Mouse (Mus musculus): Measurements from ENCODE around the gene Adcy7. TPM values are rescaled to one million over a fixed set of nuclear protein-coding genes. Genes with fewer than 3 reads are reported as not detected.

Gene Adcy7
- polyA plus RNA-seq, 1 experiment = 7.7 TPM

DNA sequence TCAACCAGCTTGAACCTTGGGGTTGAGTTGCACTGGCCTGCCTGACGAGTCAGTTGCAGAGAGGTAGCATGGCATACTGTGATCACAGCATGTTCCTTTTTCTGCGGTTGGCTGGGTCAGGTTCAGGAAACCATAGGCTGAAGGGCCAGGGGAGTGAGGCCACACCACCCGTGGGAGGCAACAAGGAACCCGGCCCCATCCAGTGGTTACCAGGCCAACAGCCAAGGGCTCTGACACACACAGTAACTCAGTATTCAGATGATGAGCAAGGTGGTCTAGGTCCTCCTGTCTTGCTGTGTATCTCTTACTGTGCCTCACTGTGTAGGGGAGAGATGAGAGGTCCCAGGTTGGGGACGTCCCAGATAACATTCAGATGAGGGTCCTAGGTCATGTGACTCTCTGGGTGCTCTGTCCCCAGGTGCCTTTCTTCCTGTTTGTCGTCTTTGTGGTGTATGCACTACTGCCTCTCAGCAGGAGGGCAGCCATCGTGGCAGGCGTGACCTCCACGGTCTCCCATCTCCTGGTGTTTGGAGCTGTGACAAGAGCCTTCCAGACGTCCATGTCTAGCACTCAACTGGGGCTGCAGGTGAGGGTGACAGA is 37.2 kb downstream of the Adcy7 start:
- 63% methylated on average over 10 of the region's 10 CpGs for WGBS
- H3K4me1 ChIP-seq (ENCODE audit: control insufficient read depth, insufficient read depth, insufficient read length, low read length) = no peaks in the 10 kb centered on the region; the same call in 1 of the 2 replicates
- H3K36me3 ChIP-seq (ENCODE audit: control insufficient read depth, insufficient read depth, low read length) = no peaks in the 10 kb centered on the region
- no peak overlapping the region for H3K27ac ChIP-seq (ENCODE audit: insufficient read depth, low read depth, low read length)
- no peak overlapping the region for H3K4me3 ChIP-seq (ENCODE audit: low read depth, low read length)
- no peaks in the 10 kb centered on the region for H3K27me3 ChIP-seq (ENCODE audit: control insufficient read depth, insufficient read depth, low read length)
- TF ChIP-seq CTCF (IDR thresholded peaks at IDR 0.05; ENCODE audit: extremely low read depth, insufficient read length, insufficient replicate concordance, low read depth, low read length) (no peak), POLR2A (IDR thresholded peaks at IDR 0.05; ENCODE audit: low read depth, low read length) (no peak)

GRCm38 (mm10) chr8:88309881-88310280 is 37.7 kb downstream of the Adcy7 start:
- H3K4me3 ChIP-seq (ENCODE audit: low read depth, low read length) = no peak overlapping the region
- TF ChIP-seq CTCF (IDR thresholded peaks at IDR 0.05; ENCODE audit: extremely low read depth, insufficient read length, insufficient replicate concordance, low read depth, low read length) = no peak
- no peak for TF ChIP-seq POLR2A (IDR thresholded peaks at IDR 0.05; ENCODE audit: low read depth, low read length)
- no peaks in the 10 kb centered on the region; the same call in 1 of the 2 replicates for H3K4me1 ChIP-seq (ENCODE audit: control insufficient read depth, insufficient read depth, insufficient read length, low read length)
- WGBS = 80% methylated on average over 7 of the region's 7 CpGs
- no peaks in the 10 kb centered on the region for H3K36me3 ChIP-seq (ENCODE audit: control insufficient read depth, insufficient read depth, low read length)
- H3K27me3 ChIP-seq (ENCODE audit: control insufficient read depth, insufficient read depth, low read length) = no peaks in the 10 kb centered on the region
- no peak overlapping the region for H3K27ac ChIP-seq (ENCODE audit: insufficient read depth, low read depth, low read length)

GRCm38 (mm10) chr8:88310286-88310685 is 38.1 kb downstream of the Adcy7 start:
- no peak overlapping the region for H3K27ac ChIP-seq (ENCODE audit: insufficient read depth, low read depth, low read length)
- H3K4me1 ChIP-seq (ENCODE audit: control insufficient read depth, insufficient read depth, insufficient read length, low read length) = no peaks in the 10 kb centered on the region; the same call in 1 of the 2 replicates
- H3K27me3 ChIP-seq (ENCODE audit: control insufficient read depth, insufficient read depth, low read length) = no peaks in the 10 kb centered on the region
- H3K4me3 ChIP-seq (ENCODE audit: low read depth, low read length) = no peak overlapping the region
- WGBS = 85% methylated on average over 13 of the region's 13 CpGs
- TF ChIP-seq POLR2A (IDR thresholded peaks at IDR 0.05; ENCODE audit: low read depth, low read length) = no peak
- TF ChIP-seq CTCF (IDR thresholded peaks at IDR 0.05; ENCODE audit: extremely low read depth, insufficient read length, insufficient replicate concordance, low read depth, low read length) = no peak
- H3K36me3 ChIP-seq (ENCODE audit: control insufficient read depth, insufficient read depth, low read length) = no peaks in the 10 kb centered on the region

GRCm38 (mm10) chr8:88312966-88313365 is 40.8 kb downstream of the Adcy7 start:
- TF ChIP-seq POLR2A (IDR thresholded peaks at IDR 0.05; ENCODE audit: low read depth, low read length) (no peak), CTCF (IDR thresholded peaks at IDR 0.05; ENCODE audit: extremely low read depth, insufficient read length, insufficient replicate concordance, low read depth, low read length) (no peak)

GRCm38 (mm10) chr8:88313991-88314390 is 41.8 kb downstream of the Adcy7 start:
- 92% methylated on average over 12 of the region's 12 CpGs for WGBS
- Histone ChIP-seq H3K4me1 (ENCODE audit: control insufficient read depth, insufficient read depth, insufficient read length, low read length) (no peaks in the 10 kb centered on the region), H3K4me3 (ENCODE audit: low read depth, low read length) (no peak overlapping the region), H3K27ac (ENCODE audit: insufficient read depth, low read depth, low read length) (no peak overlapping the region), H3K27me3 (ENCODE audit: control insufficient read depth, insufficient read depth, low read length) (no peaks in the 10 kb centered on the region), H3K36me3 (ENCODE audit: control insufficient read depth, insufficient read depth, low read length) (no peaks in the 10 kb centered on the region)
- TF ChIP-seq POLR2A (IDR thresholded peaks at IDR 0.05; ENCODE audit: low read depth, low read length) (no peak), CTCF (IDR thresholded peaks at IDR 0.05; ENCODE audit: extremely low read depth, insufficient read length, insufficient replicate concordance, low read depth, low read length) (no peak)

More at GRCm38 (mm10) chr8:88312966-88313365, 40.8 kb downstream of the Adcy7 start:
- Histone ChIP-seq H3K4me3 (ENCODE audit: low read depth, low read length) (no peak overlapping the region), H3K36me3 (ENCODE audit: control insufficient read depth, insufficient read depth, low read length) (no peaks in the 10 kb centered on the region), H3K27ac (ENCODE audit: insufficient read depth, low read depth, low read length) (no peak overlapping the region), H3K27me3 (ENCODE audit: control insufficient read depth, insufficient read depth, low read length) (no peaks in the 10 kb centered on the region), H3K4me1 (ENCODE audit: control insufficient read depth, insufficient read depth, insufficient read length, low read length) (no peaks in the 10 kb centered on the region)
- 65% methylated on average over 8 of the region's 8 CpGs for WGBS

DNA sequence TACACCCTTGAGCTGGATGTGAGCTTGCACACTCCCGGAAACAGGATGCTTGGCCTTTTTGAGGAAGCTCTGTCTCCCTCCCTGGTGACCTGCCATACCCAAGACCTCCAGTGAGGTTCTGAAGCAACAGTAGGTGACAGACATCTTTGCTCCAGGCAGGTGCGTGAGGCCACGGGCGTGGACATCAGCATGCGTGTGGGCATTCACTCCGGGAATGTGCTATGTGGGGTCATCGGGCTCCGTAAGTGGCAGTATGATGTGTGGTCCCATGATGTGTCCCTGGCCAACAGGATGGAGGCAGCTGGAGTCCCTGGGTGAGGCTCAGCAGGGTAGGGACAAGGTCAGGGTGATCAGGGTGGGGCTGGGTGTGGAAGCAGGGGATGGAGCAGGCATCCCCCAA is 43.1 kb downstream of the Adcy7 start:
- 89% methylated on average over 8 of the region's 8 CpGs for WGBS
- Histone ChIP-seq H3K27me3 (ENCODE audit: control insufficient read depth, insufficient read depth, low read length) (no peaks in the 10 kb centered on the region), H3K36me3 (ENCODE audit: control insufficient read depth, insufficient read depth, low read length) (no peaks in the 10 kb centered on the region), H3K4me3 (ENCODE audit: low read depth, low read length) (no peak overlapping the region), H3K4me1 (ENCODE audit: control insufficient read depth, insufficient read depth, insufficient read length, low read length) (no peaks in the 10 kb centered on the region), H3K27ac (ENCODE audit: insufficient read depth, low read depth, low read length) (no peak overlapping the region)
- no peak for TF ChIP-seq CTCF (IDR thresholded peaks at IDR 0.05; ENCODE audit: extremely low read depth, insufficient read length, insufficient replicate concordance, low read depth, low read length)
- TF ChIP-seq POLR2A (IDR thresholded peaks at IDR 0.05; ENCODE audit: low read depth, low read length) = no peak

- H3K27ac ChIP-seq (ENCODE audit: insufficient read depth, low read depth, low read length) = no peak overlapping the region
- H3K36me3 ChIP-seq (ENCODE audit: control insufficient read depth, insufficient read depth, low read length) = no peaks in the 10 kb centered on the region
- no peak for TF ChIP-seq CTCF (IDR thresholded peaks at IDR 0.05; ENCODE audit: extremely low read depth, insufficient read length, insufficient replicate concordance, low read depth, low read length)
- TF ChIP-seq POLR2A (IDR thresholded peaks at IDR 0.05; ENCODE audit: low read depth, low read length) = no peak
- H3K27me3 ChIP-seq (ENCODE audit: control insufficient read depth, insufficient read depth, low read length) = no peaks in the 10 kb centered on the region
- 44% methylated on average over 8 of the region's 8 CpGs for WGBS
- H3K4me1 ChIP-seq (ENCODE audit: control insufficient read depth, insufficient read depth, insufficient read length, low read length) = no peaks in the 10 kb centered on the region
- H3K4me3 ChIP-seq (ENCODE audit: low read depth, low read length) = no peak overlapping the region
Measured at GRCm38 (mm10) chr8:88316139-88316931, 44.1 kb downstream of the Adcy7 start.
